ENCODE assay signal across 13 mouse cellular contexts in genomic region chr16:84997551-84997950, GRCm38 (mm10).
"Had no signal": no experiment of that assay in that cellular context is flagged by ENCODE, and none has a peak within 500 bp of the region (broad histone marks: within the 10 kb centered on the region; RNA-seq: fewer than 3 reads in every experiment).

No protein-coding gene starts in this region.

- H3K4me1 ChIP-seq: limb, embryonic 13.5 days; liver, embryonic 15.5 days; neural tube, embryonic 15.5 days had no signal

- H3K36me3 ChIP-seq: liver, embryonic 15.5 days had no signal

- H3K4me2 ChIP-seq: kidney, embryonic 15.5 days; limb, embryonic 13.5 days; liver, embryonic 15.5 days; midbrain, embryonic 13.5 days; neural tube, embryonic 15.5 days had no signal

- H3K27me3 ChIP-seq: kidney, embryonic 15.5 days; limb, embryonic 13.5 days; liver, embryonic 15.5 days; midbrain, embryonic 13.5 days; neural tube, embryonic 15.5 days had no signal

- H3K9ac ChIP-seq: kidney, embryonic 15.5 days; limb, embryonic 13.5 days; liver, embryonic 15.5 days; midbrain, embryonic 13.5 days; neural tube, embryonic 15.5 days had no signal

- H3K9me3 ChIP-seq: limb, embryonic 13.5 days; liver, embryonic 15.5 days; midbrain, embryonic 13.5 days; neural tube, embryonic 15.5 days had no signal

- DNase-seq: kidney, adult 2 months; left cerebral cortex, postnatal 4 days; lung, adult 2 months; lung, postnatal 10 days; right cerebral cortex, adult 18-20 months; right cerebral cortex, postnatal 25 days; thymus, adult 18-20 months; thymus, postnatal 14 days had no signal

- H3K27ac ChIP-seq: kidney, embryonic 15.5 days; limb, embryonic 13.5 days; liver, embryonic 15.5 days; midbrain, embryonic 13.5 days; neural tube, embryonic 15.5 days had no signal

- ATAC-seq: midbrain, embryonic 13.5 days had no signal

- H3K4me3 ChIP-seq: kidney, embryonic 15.5 days; limb, embryonic 13.5 days; liver, embryonic 15.5 days; midbrain, embryonic 13.5 days; neural tube, embryonic 15.5 days had no signal
